Mouse (Mus musculus) lung, postnatal 36 days (tissue): ENCODE measurements at regions not wholly inside any gene's neighbourhood (a gene's known extent, or its start where the extent isn't known, plus 50 kb on each side); places are given as distances from the start of the nearest gene placed in this dataset.

Experiments
- DNase-seq: peaks from one replicate; pipeline ENCODE4 v3.0.0; 2022; ENCODE audit warnings: mixed read lengths

DNA sequence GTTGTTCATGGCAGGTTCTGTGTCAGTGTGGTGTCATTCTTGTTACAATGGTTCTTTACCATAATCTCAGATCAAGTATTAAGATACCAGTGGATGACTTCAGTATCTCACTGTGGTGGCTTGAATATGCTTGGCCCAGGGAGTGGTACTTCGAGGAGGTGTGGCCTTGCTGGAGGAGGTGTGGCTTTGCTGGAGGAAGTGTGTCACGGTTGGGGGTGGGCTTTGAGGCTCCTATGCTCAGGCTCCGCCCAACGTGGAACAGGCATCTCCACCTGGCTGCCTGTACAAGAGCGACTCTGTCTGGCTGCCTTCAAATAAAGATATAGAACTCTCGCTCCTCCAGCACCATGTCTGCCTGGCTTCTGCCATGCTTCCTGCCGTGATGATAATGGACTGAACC is 63.6 kb downstream of the Cd2 start:
- no peak for DNase-seq

DNA sequence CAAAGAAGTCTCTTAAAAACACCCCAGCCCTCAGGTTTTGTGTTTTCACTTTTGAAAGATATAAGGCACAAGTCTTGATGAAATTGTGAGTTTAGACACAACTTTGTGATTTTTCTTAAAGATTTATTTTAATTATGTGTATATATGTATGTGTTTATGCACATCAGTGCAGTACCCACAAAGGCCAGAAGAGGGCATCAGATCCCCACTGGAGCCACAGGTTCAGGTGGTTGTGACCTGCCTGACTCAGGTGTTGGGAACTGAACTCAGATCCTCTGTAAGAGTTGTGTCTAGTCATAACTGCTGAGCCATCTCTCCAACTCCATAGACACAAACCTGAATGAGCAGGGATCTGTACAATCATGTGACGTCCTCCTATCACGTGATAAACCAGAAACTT is 67.8 kb downstream of the Cd2 start:
- DNase-seq, result no peak

DNA sequence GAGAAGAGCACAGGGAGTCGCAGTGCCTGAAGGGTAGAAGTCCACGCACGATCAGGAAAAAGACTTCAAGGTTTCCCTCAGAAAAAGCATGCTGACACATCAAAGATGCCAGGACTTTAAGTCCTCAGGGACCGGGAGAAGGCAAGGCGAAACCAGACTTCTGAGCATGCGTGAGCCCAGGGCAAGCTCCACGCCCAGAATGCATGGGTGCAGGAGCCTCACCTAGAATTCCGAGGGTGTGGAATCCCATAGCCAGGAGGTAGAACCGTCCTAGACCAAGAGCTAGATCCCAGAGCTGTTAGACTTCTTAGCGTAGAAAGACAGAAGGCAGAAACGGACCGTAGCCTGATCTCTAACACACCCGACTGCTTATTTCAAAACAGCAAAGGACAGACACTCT is 71.0 kb downstream of the Cd2 start:
- DNase-seq, result no peak

DNA sequence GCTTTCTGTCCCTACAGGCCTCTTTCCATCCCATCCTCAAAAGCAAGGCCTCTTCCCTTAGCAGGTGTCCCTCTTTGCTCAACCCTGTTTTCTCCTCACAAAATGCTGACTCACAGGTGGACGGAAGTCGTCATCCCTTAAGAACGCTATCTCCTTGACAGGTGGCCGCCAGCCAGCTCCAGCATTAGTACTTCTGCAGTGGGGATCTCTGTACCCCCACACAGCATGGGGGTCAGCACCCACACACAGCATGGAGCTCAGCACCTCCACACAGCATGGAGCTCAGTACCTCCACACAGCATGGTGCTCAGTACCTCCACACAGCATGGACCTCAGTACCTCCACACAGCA is 74.6 kb downstream of the Cd2 start:
- DNase-seq, result peak; percentile 32

DNA sequence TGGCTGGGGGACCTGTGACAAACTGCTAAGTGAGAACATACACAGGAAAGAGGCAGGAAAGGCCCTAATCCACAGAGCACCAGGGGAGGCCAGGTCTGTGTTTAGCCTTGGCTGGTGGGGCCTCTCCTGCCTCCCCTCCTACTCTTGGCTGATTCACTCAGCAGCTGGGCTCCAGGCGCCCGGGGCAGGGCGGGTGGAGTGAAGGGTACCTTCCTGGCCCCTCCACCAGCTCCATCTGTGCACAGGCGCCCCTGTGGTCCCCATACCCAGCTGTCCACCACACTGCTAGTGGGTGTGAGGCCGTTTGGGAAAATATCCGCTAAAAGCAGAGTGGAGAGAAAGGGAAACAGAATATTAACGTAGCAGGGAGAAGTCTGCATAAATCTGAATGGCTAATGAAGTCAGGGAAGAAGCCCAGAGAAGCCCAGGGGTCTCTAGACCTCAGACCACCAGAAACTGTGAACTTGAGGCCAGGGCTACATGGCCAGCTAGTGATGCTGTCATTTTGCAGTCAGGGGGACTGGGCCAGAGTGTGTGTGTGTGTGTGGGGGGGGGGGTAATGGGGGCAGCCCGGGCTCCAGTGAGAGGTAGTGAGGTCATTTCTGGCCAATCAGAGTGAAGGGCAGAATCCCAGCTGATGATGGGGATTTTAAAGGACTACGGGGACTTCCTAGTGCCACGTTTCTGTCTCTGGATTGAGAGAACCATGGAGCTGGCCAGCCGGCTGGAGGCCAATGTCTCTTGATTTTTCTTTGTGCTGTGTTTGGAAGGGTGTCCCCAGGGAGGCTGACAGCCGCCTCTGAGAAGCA is 75.1 kb downstream of the Cd2 start:
- peak; percentile 9 for DNase-seq

DNA sequence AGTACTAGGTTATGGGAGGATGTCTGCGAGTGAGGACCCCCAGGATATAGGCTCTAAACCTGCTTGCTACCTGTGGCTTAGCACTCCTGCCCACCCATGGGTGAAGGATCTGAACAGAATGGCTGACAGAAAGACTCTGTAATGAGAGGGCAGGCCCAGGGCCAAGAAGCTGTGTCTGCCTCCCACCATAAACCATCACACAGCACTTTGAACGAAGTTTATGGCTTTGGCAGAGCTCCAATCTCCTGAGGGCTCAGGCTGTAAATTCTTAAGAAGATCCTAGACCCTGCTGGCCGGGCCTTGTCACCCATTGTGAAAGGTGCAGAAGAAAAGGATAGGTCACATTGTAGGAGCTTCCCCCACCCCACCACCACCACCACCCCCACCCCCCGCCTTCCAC is 75.8 kb downstream of the Cd2 start:
- DNase-seq, result no peak

DNA sequence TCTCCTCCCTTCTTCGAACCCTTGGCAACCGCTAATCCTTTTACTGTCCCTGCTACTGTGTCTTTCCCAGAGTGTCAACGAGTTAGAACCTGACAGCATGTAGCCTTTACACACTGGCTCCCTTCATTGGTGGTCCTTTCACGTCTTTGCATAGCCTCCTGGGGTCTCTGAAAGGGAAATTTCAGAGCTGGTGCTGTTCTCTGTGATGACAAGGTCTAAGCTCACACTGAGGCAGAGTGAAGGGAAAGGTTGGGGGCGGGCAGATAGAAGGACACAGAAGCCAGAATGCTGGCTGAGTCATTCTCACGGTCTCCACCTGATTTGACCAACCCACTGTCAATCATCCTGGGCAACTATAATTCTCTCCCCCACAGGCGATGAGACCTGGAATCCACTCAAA is 78.2 kb downstream of the Cd2 start:
- DNase-seq, result no peak

DNA sequence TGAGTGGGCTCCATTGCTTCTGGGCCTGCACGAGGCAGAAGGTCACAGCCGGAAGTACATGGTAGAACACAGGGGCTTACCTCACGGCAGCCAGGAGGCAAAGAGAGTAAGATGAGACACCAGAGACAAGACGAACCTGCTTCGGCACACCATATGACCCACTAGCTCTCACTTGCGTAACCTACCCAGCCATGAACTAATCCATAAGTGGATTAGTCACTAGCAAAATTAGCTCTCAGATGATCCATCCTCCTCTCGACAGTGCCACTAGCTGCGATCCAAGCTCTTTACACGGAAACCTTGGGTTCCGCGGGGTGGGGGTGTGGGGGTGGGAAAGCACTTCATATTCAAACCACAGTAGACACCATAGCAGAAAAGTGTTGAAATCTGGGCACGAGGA is 79.0 kb downstream of the Cd2 start:
- DNase-seq, result no peak

DNA sequence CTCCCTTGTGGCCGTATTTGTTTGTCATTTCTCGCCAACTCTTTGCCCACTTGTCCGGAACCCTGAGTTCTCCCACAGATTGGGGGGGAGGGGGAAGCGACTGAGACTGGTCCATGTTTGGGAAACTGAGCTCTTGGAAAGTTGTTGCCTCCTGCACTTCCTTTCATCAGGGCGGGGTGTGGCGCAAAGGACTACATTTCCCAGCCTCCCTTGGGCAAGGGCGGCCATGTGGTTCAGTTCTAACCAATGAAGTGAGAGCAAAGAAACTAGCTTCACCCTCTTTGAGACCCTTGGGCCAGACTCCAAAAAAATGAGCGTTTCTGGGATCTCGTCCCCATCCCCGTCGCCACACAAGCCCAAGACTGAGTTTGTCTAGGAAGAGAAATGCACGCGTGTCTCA is 81.6 kb downstream of the Cd2 start:
- DNase-seq, result peak; percentile 50

DNA sequence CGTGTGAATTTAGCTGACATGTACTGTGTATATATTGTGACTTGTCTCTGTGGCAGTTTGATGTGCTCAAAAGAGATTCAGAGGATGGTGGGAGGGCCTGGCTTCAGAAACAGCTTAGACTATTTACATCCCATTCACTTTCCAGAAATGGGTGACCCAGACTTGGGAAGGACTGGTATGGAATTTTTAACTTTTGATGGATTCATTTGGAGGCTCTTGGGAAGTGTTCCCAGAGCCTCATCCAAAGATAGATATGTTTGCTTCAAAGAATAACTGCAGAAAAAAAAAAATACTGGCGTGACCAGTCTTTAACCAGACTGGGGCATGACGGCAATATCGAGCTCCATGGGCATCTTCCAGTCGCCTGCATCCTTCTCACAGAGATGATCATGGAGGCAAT is 84.6 kb upstream of the Ptgfrn start:
- no peak for DNase-seq

DNA sequence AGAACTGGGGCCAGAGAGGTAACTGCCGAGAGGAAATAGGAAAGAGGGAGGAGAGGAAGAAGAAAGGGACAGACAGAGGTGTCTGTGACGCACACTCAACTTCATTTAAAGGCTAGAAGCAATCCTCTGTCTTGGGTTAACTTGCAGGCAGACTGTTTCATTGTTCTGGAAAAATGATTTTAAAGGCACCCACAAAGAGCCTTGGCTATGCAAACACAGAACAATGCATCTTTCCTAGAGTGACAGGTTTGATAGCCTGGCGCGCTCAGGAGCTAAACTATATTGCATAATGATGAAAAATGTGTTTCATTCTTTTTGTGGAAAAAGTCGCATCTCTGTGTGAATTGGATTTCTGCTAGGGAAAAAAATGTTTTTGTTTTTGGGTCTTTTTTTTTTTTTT is 84.2 kb upstream of the Ptgfrn start:
- no peak for DNase-seq

DNA sequence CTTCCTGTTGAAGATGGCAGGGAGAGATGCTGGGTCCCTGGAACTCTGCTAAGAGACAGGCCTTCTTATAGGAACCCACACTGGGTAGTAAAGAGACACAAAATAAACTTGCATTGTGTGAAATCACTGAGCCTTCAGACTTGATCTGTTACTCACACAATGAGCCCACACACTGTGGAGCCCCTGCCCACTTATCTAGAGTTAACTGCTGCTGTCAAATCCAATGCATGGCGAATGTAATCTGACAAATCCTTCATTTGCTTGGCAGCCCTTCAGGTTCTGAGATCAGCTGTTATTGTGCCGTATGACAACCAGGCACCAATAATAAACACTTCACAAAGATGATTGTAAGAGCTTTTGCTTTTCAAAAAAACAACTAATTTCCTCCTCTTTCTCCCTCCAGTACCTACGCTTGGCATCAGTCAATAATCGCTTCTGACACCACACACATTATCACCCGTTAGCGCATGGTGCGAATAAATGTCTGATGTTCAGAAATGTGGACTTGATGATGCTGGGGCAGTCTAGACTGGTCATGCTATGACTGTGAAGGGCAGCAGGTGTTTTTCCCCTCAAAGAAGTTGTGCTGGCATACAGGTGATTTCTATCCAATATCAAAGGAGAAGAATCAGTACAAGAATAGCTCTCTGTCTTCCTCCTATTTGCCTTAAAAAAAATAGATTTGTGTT is 81.4 kb upstream of the Ptgfrn start:
- DNase-seq, result no peak

DNA sequence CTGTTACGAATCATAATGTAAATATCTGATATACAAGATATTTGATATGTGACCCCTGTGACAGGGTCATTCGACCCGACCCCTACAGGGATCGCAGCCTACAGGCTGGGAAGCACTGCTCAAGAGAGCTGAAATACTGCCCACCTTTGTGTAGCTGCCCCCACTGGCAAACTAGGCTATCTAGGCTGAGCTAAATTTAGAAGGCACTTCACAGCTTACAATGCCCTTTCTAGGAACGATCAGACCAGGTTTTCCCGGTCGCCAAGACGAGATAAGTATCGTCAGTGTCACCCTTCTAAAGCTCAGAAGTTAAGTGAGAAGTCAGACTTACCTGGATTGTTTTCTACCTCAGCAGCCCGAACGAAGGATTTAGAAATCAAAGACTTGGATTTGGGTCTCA is 71.9 kb upstream of the Ptgfrn start:
- DNase-seq, result no peak

DNA sequence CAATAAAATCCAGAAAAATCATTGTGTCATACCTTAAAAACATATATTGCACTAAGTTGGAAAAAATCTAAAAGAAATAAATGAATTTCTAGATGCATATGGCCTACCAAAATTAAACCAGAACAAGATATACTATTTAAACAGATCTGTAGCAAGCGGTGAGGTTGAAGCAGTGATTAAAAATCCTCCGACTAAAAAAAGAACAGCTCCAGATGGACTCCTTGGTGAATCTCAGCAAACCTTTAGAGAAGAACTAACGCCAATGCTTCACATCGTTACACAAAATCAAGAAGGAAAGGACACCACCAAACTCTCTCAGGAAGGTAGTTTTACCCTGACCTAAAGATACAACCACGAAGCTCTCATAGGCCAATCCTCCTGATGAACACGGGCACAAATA is 63.9 kb upstream of the Ptgfrn start:
- no peak for DNase-seq

DNA sequence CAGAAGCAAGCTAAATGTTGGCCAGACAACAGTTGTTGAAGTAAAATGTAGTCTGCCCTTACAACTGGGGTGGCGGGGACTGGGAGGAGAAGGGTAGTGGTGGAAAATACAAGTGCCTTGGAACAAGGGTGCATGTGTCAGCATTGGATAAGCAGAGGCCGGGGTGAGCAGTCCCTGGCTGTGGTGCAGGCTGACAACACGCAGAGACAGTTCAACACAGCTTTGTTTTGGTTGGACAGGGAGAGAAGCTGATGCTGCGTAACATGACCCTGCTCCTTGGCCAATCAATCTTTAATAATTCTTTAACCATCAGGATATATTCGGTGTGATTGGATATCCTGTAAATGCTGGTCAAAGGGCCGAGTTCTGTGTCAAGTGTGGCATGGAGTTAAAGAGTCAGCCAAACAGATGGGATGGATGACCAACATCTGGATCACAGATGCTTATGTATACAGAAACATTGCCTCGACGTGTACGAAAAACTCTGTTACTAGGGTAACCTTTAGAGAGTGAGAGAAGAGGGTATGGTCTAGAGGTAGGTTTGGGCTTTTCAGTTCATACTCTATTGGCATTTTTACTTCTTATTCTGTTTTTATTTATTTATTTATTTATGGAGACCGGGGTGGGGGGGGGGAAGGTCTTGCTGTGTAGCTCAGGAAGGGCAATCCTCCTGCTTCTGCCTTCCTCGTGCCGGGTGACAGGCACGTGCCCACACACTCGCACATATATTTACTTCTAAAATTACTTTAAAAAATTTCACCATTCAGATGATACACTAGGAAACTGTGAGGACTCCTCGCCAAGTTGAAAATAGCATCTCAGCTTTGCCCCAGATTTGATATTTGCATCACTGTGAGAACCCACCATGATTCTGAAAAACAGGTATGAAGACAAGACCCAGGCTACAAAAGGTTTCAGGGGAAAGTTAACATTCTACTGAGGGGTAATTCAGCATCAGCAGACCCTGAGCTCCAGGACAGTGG is 60.2 kb upstream of the Ptgfrn start:
- DNase-seq, result no peak

DNA sequence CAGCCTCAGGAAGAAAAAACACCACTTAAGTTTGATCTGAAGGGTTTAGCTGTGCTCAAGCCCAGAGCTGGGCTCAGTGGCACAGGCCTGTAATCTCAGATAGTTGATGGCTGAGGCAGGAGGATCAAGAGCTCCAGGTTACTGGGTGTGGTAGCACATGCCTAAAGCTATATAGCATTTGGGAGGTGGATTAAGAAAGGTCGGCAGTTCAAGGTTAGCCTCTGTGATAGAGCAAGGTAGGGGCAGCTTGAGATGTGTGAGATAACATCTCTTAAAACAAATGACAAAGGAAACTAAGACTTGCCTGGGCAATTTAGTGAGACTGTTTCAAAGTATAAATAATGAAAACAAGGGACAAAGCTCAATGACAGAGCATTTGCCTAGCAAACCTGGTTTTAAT is 56.9 kb upstream of the Ptgfrn start:
- no peak for DNase-seq

DNA sequence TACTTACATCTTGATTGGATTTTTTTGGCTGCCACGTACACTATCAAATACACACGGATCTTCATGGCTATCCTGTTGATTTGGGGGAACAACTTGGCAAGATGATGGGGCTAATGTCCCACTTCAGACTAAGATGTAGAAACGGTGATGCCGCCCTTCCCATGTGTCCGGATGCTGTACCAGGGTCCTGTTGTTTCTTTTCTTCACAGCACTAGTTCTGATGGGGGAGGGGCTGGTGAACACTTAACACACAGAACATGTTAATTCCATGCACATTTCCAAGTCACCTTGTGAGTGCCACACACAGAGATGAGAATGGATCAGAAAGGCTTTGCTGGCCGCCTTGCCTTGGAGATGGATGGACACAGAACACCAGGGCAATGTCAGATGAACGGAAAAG is 56.5 kb upstream of the Ptgfrn start:
- no peak for DNase-seq

DNA sequence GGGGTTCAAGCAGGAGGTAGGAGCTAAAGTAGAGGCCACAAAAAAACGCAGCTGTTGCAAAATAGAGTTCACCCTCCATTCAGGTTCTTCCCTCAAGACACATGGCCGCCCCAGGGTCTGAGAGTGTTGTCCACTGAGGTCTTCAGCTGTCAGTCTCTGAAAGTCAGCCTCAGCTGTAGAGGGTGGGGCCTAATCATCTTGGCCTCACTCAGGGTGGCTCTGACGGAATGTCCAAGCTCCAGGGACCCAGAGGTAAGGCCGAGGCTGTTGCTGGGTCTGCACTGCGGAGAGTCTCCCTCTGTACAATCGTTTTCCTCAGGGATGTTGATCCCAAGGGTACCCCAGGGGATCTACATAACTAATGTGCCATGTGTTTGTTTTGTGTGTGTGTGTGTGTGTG is 55.2 kb upstream of the Ptgfrn start:
- DNase-seq, result no peak

DNA sequence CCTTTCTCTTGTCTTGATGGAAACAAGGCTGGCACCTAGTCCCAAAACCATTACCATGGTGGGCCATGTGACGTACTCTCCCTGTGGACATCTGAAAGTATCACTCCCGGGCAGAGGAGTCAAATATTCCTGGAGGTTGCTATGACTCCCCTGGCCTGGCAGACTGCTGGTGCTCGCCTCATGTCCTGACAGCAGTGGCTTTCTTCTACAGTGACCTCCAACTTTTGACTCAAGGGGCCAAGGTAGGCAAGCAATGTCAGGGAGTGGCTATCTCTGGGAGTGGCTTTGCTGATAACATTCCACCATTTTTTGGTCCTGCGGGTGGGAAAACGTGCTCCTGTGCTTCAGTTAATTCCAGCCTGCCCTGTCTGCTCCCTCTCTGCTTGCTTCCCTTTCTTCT is 54.7 kb upstream of the Ptgfrn start:
- DNase-seq, result no peak

DNA sequence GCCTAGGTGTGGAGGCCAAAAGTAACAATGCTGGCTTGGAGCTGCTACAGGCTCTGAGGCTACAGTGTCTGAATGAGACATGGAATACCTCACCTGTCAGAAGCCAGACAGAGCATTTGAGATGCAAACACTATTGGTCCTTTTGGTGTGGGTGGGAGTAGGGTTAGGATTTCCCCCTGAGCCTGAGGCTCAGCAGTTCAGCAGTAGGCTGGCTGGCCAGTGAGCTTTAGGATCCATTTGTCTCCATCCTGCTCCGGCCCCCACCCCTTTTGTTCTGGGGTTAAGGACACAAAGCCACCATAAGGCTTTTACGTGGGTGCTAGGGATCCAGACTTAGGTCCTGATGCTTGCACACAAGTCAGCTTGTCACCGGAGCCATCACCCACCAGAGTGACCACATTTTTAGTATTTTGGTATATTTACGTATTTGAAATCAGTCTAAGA is 53.9 kb upstream of the Ptgfrn start:
- no peak for DNase-seq

DNA sequence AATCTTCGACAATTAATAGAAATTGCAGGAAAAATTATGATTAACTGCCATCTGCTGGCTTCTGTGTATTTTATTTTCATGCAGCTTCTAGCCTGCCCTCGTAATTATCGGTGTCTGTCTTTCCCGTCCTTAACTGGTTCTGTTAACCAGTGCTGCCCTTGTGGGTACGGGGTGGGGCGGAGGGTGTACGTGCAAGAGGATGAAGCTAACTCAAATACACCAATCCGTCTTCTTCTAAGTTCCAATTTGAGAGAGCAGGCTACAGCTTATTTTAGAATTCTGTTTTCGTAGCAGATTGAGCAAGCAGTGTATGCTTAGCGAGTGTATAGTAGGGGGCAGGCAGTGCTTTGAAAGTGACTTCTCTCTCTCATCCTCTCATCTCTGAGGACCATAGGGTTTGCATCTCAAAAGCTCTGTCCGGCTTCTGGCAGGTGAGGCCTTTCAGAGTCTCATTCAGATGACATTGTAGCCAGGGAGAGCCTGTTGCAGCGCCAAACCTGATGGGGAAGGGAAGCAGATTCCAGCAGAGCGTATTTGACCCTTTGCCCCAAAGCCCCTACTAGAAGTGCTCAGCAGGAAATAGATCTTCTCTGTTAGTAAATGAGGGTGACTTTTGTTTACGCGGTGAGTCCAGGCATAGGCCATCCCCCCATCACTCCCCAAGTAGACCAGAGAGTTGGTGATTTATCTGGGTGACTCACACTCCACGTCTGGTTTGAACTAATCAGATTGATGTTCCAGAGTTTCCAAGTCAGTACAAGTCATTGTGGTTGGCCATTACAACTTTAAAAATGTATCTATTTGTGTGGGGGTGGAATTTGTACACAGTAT is 53.3 kb upstream of the Ptgfrn start:
- peak; percentile 19 for DNase-seq

DNA sequence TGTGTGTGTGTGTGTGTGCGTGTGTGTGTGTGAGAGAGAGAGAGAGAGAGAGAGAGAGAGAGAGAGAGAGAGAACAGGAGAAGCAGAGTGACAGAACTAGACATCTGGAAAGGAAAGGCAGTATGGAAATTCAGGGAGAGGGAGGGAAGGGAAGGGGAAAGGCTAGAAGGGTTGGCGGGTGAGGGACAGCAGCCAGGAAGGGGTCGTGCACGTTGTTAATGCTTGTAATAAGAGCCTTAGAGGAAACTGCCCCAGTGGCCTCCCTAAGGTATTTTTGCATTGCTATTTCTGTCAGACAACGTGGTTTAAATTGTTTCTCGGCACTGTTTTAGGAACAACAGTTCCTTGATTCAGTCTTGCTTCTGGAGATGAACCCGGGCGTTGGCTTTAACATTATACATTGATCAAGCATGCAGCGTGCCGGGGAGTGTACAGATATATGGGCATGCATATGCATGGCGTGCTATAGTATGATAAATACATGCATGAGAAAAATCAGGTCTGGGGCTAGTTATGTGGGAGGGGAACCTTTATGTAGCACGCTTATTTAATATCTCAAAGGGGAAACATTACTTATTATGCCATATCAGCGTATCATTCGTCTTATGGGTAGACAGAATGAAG is 52.6 kb upstream of the Ptgfrn start:
- DNase-seq, result no peak
